Mouse (Mus musculus) adrenal gland (tissue): ENCODE data around the gene Tubgcp6.

Experiments
- intact Hi-C: fragments of 180-260 bp; cut with DNase I; formaldehyde crosslinking; loops from one replicate; pipeline ENCODE4 v1.15.1; 2025

Gene Tubgcp6

GRCm38 (mm10) chr15:89104425-89104824 is 18.5 kb downstream of the Tubgcp6 start:
- intact Hi-C loops: no loop called here

DNA sequence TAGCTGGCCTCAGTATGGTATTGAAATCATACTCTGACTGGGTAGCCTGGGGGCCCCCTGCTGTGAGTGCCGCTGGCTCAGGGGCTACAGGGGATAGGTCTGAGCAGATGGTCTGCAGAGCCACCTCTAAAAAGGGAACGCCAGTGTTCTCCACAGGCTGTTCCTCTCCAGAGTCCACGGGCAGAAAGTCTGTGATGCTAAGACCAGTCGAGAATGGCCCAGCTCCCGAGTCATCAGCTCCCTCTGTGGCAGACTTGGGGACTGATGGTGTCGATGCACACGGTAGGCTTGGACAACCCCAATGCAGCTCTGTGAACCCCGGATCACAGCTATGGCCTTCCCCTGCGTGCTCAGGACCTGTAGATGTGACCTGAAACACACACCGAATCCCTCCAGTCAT is 19.0 kb downstream of the Tubgcp6 start:
- intact Hi-C loops: no loop called here

GRCm38 (mm10) chr15:89102646-89103045 is 20.3 kb downstream of the Tubgcp6 start:
- intact Hi-C loops: no loop called here

GRCm38 (mm10) chr15:89100823-89101222 is 22.1 kb downstream of the Tubgcp6 start:
- intact Hi-C loops: no loop called here

DNA sequence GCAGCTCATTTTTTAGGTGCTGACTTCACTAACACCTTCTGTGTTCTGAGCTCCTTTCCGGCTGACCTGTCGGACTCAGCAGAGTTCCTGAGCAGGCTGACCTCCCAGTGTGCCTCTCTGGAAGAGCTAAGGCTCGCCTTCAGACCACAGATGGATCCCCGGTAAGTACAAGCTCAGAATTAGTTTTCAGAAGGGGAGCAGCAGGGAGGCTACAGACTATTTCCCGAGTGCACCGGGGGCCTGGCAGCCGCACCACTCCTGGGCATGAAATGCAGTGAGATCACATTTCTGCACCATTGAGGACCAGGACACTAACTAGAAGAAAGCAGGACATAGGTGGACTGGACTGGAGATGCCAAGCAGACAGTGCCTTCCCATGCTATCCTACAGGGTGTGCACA is 24.3 kb downstream of the Tubgcp6 start:
- intact Hi-C loops: loop anchor here (10.0 kb wide), 1 partner anchor 274 kb away; no protein-coding TSS in a partner anchor

DNA sequence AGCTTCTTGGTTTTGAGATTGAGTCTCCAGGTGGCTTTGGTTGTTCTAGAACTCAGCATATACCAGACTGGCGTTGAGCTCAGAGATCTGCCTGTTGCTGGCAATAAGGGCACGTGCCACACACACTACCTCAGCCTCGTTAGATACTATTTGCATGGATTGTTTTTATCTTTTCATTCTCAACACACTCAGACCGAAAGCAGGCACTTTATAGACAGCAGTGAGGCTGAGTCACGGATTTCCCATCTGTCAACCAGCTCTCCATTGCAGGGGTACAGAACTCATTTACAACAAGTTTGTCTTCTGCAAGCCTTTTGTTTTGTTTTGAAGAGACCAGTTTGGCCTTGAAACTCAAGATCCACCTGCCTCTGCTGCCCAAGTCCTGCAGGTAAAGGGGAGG is 25.5 kb downstream of the Tubgcp6 start:
- intact Hi-C loops: loop anchor here (10.0 kb wide), 1 partner anchor 273 kb away; no protein-coding TSS in a partner anchor

DNA sequence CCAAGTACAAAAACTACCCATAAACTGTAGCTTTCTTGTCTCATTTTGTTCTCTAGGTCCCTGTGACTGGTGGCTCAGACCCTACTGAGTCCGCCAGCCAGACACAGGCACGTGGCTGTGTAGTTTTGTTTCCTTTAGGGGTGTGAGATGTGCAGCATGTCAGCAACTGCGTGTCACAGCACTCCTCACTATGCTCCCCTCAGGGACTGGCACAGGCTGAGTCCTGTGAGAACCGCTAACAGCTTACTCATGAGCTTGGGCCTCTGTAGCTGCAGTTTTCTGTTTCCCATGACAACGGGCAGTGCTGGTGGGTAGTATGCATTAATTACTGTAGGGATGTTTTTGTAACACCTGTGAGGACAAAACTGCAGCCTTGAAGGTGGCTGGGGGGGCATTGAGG is 30.7 kb downstream of the Tubgcp6 start:
- intact Hi-C loops: loop anchor here (10.0 kb wide), 1 partner anchor 267 kb away; no protein-coding TSS in a partner anchor

DNA sequence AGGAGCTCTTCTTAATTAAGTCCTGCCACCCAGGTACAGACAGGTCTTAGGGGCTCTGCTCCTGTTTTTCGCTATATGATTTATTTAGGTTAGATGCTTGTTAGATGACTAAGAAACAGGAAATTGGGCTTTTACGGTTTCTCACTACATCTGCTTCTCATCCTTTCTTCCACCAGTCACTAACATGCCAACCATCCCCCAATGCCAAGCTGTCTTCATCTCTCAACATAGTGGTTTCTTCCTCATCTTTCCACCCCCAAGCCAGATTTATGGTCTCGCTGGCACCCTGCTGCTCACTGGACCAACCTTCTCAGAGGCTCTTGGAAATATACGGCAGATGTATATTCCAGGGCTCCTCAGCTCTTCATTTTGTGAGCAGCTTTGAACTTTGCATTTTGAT is 32.2 kb downstream of the Tubgcp6 start:
- intact Hi-C loops: loop anchor here (10.0 kb wide), 1 partner anchor 266 kb away; no protein-coding TSS in a partner anchor

DNA sequence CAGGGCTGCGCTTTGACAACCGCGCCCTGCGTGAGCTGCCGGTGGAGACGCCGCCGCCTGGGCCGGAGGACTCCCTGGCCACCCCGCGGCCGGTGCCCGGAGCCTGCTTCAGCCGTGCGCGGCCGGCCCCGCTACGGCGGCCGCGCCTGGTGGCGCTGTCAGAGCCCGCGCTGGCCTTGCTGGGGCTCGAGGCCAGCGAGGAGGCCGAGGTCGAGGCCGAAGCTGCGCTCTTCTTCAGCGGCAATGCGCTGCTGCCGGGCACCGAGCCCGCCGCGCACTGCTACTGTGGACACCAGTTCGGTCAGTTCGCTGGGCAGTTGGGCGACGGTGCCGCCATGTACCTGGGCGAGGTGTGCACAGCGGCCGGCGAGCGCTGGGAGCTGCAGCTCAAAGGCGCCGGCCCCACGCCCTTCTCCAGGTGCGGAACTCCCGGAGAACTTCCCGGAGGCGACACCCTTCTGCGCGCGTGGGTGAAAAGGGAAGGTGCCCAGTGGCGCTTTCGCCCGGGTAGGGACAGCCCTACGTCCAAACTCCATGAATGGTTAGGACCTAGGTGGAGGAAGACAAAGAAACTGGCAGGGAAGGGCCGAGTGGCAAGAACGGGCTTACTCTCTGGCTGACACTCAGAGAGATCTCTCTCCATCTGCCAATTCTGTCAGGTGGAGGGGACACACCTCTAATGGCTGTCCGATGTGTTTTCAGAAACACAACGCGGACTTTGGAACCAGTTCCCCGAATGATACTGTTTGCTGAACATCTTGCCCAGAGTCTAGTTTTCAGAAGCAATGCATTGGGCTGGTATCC is 33.5 kb downstream of the Tubgcp6 start:
- intact Hi-C loops: loop anchor here (10.0 kb wide), 1 partner anchor 265 kb away; no protein-coding TSS in a partner anchor

DNA sequence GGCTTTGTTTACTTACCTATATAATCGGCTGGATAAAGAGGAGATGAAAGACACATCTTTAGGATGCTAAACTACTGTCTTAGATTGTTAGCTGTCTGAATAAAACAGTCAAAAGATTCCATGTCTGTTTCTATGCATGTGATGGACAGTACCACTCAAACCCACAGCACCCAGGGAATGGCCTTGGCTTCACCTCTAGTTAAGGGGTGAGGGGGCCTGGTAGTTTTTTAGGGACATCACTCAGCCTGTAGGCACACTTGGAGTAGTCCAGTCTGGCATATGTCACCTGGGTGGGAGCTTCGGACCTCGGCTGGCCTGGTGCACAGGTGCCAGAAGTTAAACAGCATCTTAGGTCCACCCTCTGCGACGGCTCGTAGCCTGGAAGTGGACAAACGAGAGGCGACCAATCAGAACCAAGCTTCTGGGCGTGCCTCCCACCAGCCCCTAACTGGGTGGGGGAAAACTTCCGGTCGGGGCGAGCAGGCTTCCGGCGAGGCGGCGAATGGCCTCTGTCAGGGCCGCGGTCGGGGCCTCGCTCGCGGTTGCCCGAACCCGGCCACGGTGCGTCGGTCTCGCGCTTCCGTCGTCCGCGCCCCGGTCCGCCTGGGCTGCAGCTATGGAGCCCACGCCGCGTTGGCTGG is 34.2 kb downstream of the Tubgcp6 start, which contains the start of gene Selenoo:
Selenoo (plus strand) TSS at position 478 of the 641 bp plus-strand sequence.
- intact Hi-C loops: no loop called here

- intact Hi-C loops: no loop called here
Observed at GRCm38 (mm10) chr15:89084826-89085225, 38.1 kb downstream of the Tubgcp6 start.

DNA sequence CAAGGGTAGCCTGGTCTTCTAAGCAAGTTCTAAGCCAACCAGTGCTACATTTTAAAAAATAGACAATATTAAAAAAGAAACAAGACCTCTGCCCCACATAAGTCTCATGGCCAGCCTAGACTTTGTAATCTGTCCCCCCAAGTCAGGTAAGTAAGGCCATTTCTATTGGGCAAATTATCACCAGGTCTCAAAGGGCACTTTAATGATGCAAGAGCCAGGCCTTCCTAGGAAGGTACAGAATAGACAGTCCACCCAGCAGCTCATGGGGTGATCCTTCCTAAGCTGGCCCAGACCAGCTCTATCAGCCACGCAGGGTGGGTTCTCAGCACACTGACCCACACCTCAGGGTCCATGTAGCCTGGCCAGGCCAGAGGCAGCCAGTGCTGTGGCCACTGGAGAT is 39.0 kb downstream of the Tubgcp6 start:
- intact Hi-C loops: no loop called here

GRCm38 (mm10) chr15:89078208-89078836 is 44.6 kb downstream of the Tubgcp6 start:
- intact Hi-C loops: no loop called here

GRCm38 (mm10) chr15:89076156-89076731 is 46.7 kb downstream of the Tubgcp6 start:
- intact Hi-C loops: no loop called here

- intact Hi-C loops: no loop called here
Observed at GRCm38 (mm10) chr15:89075478-89076147, 47.3 kb downstream of the Tubgcp6 start.

- intact Hi-C loops: no loop called here
Observed at GRCm38 (mm10) chr15:89074613-89075477, 48.1 kb downstream of the Tubgcp6 start, which contains the start of gene Trabd. Gene Trabd, plus strand, starts transcription at chr15:89075124.

DNA sequence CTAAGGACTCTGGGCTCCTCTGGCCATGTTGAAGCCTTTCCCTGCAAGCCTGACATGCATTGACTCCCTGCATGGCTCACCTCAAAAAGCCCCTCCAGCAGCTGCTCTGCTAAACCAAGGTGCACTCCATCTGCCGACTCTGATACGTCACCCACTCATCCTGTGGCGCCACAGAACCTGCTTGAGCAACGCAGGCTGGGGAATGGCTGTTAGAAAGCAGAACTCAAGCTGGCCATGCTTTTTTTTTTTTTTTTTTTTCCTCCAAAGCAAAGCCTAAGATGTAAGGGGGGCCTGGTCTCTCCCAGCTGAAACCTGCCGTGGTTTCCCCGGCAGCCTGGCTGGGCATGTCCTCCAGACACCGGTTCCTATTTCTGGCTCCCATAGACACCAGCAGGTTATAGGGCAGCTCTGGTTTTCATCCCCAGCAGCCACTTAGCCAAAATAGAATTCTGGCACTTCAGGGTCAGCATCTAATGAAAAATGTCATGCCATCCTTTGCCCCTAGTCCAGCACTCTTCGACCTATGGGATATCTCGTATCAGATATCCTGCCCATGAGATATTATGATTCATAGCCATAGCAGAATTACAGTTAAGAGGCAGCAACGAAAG is 48.8 kb downstream of the Tubgcp6 start:
- intact Hi-C loops: no loop called here

GRCm38 (mm10) chr15:89070606-89071005 is 52.3 kb downstream of the Tubgcp6 start:
- intact Hi-C loops: no loop called here

GRCm38 (mm10) chr15:89069336-89069840 is 53.5 kb downstream of the Tubgcp6 start:
- intact Hi-C loops: no loop called here
